Mouse (Mus musculus) CD4-positive naive resting alpha-beta T cell, adult 57 days (primary cell): Measurements from ENCODE around the gene Fmo2. TPM values are rescaled to one million over a fixed set of nuclear protein-coding genes. Genes with fewer than 3 reads are reported as not detected.

Experiments used
- total RNA-seq: library from RNA; stranded (reverse); gene quantifications from one replicate; pipeline ENCODE4 v1.2.4, GENCODE M21; 2023

The Fmo2 gene
- 0.50 TPM for total RNA-seq

GRCm38 (mm10) chr1:162897838-162898811 lies at the start of gene Fmo2:
Gene Fmo2 (minus strand): TSS chr1:162898726.

GRCm38 (mm10) chr1:162937415-162937814 lies 38.9 kb upstream of the Fmo2 start, which contains the start of gene Fmo6:
Gene Fmo6 (minus strand): TSS chr1:162937515.

GRCm38 (mm10) chr1:162866280-162866681 lies 32.2 kb downstream of the Fmo2 start, which contains the start of gene Fmo1:
Gene Fmo1 (minus strand): TSS chr1:162866610.

Other genes starting within 250 kb of the Fmo2 start
- gene Myocos, start 240.5 kb downstream of the Fmo2 start, total RNA-seq: 0.80 TPM
- gene Prrc2c, start 158.2 kb downstream of the Fmo2 start, total RNA-seq: 595 TPM
- gene Fmo4, start 84.8 kb downstream of the Fmo2 start, total RNA-seq: not detected
- gene Fmo1, start 32.1 kb downstream of the Fmo2 start, total RNA-seq: 0.38 TPM
- gene Fmo6, start 38.8 kb upstream of the Fmo2 start, total RNA-seq: not detected
- gene Fmo3, start 85.8 kb upstream of the Fmo2 start, total RNA-seq: not detected
- gene Mroh9, start 186.9 kb upstream of the Fmo2 start, total RNA-seq: not detected